Mouse (Mus musculus): ENCODE measurements around the gene Gm9639.
"Not testable (repeated sequence)": the region's sequence is repeated elsewhere in the genome, so short reads cannot be mapped to it uniquely, and the experiment has no call there.

- TF ChIP-seq EP300 (IDR thresholded peaks at IDR 0.05; ENCODE audit: insufficient read depth, low read depth, low read length); CTCF (IDR thresholded peaks at IDR 0.05): not testable (repeated sequence)
Observed at GRCm38 (mm10) chr10:77759582-77759981, 35.3 kb downstream of the Gm9639 start, which contains the start of gene Gm3233.
